Mouse (Mus musculus) hindbrain, embryonic 15.5 days (tissue): ENCODE data around the gene Bcl9. TPM values are rescaled to one million over a fixed set of nuclear protein-coding genes. Genes with fewer than 3 reads are reported as not detected.

Source experiments
- ATAC-seq: fragments of 200-750 bp; cut with Nextera tagmentation; 2 replicates; pipeline ENCODE4 v1.8.0; 2017; ENCODE audit warnings: low read depth, moderate number of reproducible peaks, moderate TSS enrichment; ENCODE audit not compliant: low FRiP score
- H3K27ac ChIP-seq: fragments of 300-500 bp; sonication (generic); replicated peaks from 2 replicates; pipeline ENCODE4 v1.5.1; 2015; ENCODE audit warnings: mild to moderate bottlenecking, inconsistent platforms
- H3K27me3 ChIP-seq: fragments of 300-500 bp; sonication (generic); 2 replicates; pipeline ENCODE4 v1.6.1; 2015; ENCODE audit warnings: control low read depth, inconsistent platforms
- H3K36me3 ChIP-seq: fragments of 300-500 bp; sonication (generic); 2 replicates; pipeline ENCODE4 v1.6.1; 2015; ENCODE audit warnings: control low read depth, inconsistent platforms
- H3K4me1 ChIP-seq: fragments of 300-500 bp; sonication (generic); replicated peaks from 2 replicates; pipeline ENCODE4 v1.6.1; 2015; ENCODE audit warnings: control low read depth, inconsistent platforms
- H3K4me2 ChIP-seq: fragments of 300-500 bp; sonication (generic); 2 replicates; pipeline ENCODE4 v1.6.1; 2015; ENCODE audit warnings: moderate library complexity, mild to moderate bottlenecking, inconsistent platforms
- H3K4me3 ChIP-seq: fragments of 300-500 bp; sonication (generic); 2 replicates; pipeline ENCODE4 v1.5.1; 2015; ENCODE audit warnings: mild to moderate bottlenecking, inconsistent platforms
- H3K9ac ChIP-seq: fragments of 300-500 bp; sonication (generic); 2 replicates; pipeline ENCODE4 v1.6.1; 2015; ENCODE audit warnings: inconsistent platforms
- H3K9me3 ChIP-seq: fragments of 300-500 bp; sonication (generic); 2 replicates; pipeline ENCODE4 v1.6.1; 2016; ENCODE audit warnings: control low read depth, inconsistent platforms
- WGBS: fragments of 180-500 bp; shearing (Covaris S2); methylation state at CpG from one replicate; pipeline ENCODE4 v1.1.7; 2015; 5-methylcytosine and 5-hydroxymethylcytosine counted together
- polyA plus RNA-seq: library from polyadenylated mRNA; unstranded; fragments of >200 nt; fragmentation: Nextera tagmentation; extraction: Ambion mirVana; gene quantifications from 2 replicates; pipeline ENCODE4 v1.2.1, GENCODE M21; 2015

Bcl9 gene
- polyA plus RNA-seq, 1 experiment from 2014 or later, result 82.7 TPM

GRCm38 (mm10) chr3:97252896-97253295 lies 44.8 kb downstream of the Bcl9 start:
- no peak overlapping the region for H3K9ac ChIP-seq
- 80% methylated on average over 6 of the region's 6 CpGs for WGBS
- peaks cover 18% of the 10 kb centered on the region for H3K4me1 ChIP-seq
- no peaks in the 10 kb centered on the region for H3K27me3 ChIP-seq
- no peak for ATAC-seq
- H3K4me2 ChIP-seq, result no peak overlapping the region
- no peak overlapping the region for H3K4me3 ChIP-seq
- H3K36me3 ChIP-seq, result no peaks in the 10 kb centered on the region
- no peak overlapping the region for H3K27ac ChIP-seq
- H3K9me3 ChIP-seq, result no peaks in the 10 kb centered on the region

DNA sequence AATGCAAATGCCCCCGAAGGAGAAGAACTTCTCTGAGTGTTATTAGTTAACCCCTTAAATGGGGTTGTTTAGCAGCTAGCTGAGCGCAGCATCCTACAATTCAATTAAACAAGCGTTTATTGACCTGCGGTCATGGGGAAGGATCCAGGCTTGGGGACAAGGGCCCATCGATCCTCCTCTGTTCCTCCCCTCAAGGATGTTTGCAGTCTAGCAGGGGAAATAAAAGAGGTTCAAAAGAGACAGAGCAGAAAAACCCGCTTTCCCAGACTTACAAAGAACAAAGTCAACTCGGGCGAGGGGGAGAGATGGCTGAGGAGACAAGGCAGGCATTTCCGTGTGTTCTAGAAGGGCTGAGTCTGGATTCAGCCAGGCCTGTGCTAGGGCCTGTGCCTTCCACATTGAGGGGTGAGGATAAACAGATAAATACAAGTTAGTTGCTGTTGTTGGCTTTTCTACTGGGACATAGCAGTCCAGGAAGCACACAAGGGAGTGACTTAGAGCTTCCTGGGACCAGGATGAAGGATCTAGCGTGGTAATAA lies 55.0 kb downstream of the Bcl9 start:
- H3K9ac ChIP-seq, result no peak overlapping the region
- peaks cover 18% of the 10 kb centered on the region for H3K4me1 ChIP-seq
- H3K27me3 ChIP-seq, result no peaks in the 10 kb centered on the region
- no peak overlapping the region for H3K27ac ChIP-seq
- no peaks in the 10 kb centered on the region for H3K36me3 ChIP-seq
- 32% methylated on average over 10 of the region's 10 CpGs for WGBS
- no peaks in the 10 kb centered on the region for H3K9me3 ChIP-seq
- ATAC-seq, result no peak
- H3K4me3 ChIP-seq, result no peak overlapping the region
- no peak overlapping the region for H3K4me2 ChIP-seq

DNA sequence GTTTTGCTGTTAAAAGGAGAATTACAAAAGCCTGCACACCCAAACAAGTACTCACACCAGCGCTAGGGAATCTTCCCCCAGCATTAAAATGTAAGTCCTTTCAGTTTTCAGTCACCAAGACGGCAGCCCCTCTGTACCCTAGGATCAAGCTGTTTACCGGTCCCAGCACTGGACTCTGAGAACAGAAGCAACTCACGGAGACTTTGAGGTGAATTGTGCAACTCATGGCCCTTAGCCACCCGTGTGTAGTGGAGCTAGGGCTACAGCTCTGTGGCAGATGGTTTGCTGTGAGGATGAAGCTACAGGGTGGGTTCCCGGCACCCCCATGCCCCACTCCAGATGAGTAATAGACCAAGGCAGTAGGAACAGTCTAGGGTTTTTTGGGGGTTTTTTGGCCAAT lies 55.9 kb downstream of the Bcl9 start:
- Histone ChIP-seq H3K4me1 (peaks cover 18% of the 10 kb centered on the region), H3K36me3 (no peaks in the 10 kb centered on the region), H3K4me2 (no peak overlapping the region), H3K27ac (no peak overlapping the region), H3K9ac (no peak overlapping the region), H3K27me3 (no peaks in the 10 kb centered on the region), H3K4me3 (no peak overlapping the region), H3K9me3 (no peaks in the 10 kb centered on the region)
- ATAC-seq, result no peak
- 49% methylated on average over 6 of the region's 6 CpGs for WGBS

- H3K4me3 ChIP-seq, result no peak overlapping the region
- no peak for ATAC-seq
- no peaks in the 10 kb centered on the region for H3K9me3 ChIP-seq
- H3K36me3 ChIP-seq, result no peaks in the 10 kb centered on the region
- 92% methylated on average over 6 of the region's 6 CpGs for WGBS
- H3K4me2 ChIP-seq, result no peak overlapping the region
- no peak overlapping the region for H3K27ac ChIP-seq
- H3K27me3 ChIP-seq, result no peaks in the 10 kb centered on the region
- peaks cover 17% of the 10 kb centered on the region for H3K4me1 ChIP-seq
- no peak overlapping the region for H3K9ac ChIP-seq
Measured at GRCm38 (mm10) chr3:97239793-97240192, 57.9 kb downstream of the Bcl9 start.

- 94% methylated on average over 5 of the region's 5 CpGs for WGBS
- H3K4me1 ChIP-seq, result peaks cover 13% of the 10 kb centered on the region
- no peak overlapping the region for H3K9ac ChIP-seq
- no peak overlapping the region for H3K4me2 ChIP-seq
- no peaks in the 10 kb centered on the region for H3K9me3 ChIP-seq
- no peak overlapping the region for H3K4me3 ChIP-seq
- H3K27me3 ChIP-seq, result no peaks in the 10 kb centered on the region
- H3K27ac ChIP-seq, result no peak overlapping the region
- no peaks in the 10 kb centered on the region for H3K36me3 ChIP-seq
- no peak for ATAC-seq
Measured at GRCm38 (mm10) chr3:97239316-97239715, 58.4 kb downstream of the Bcl9 start.

DNA sequence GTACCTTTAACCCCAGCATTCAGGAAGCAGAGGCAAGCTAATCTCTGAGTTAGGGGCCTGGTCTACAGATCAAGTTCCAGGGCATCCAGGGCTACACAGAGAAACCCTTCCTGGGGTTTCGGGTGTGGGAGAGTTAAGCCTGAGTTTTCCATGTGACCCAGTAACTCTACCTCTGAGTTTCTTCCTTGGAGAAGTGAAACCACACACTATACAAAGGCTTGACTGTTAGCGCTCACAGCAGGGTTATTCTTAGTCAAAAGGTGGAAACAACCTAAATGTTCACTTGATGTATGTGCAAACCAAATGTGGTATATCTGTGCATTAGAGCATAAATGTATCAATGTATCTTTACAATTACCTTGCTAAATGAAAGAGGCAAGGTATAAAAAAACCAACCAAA lies 59.2 kb downstream of the Bcl9 start:
- Histone ChIP-seq H3K4me2 (no peak overlapping the region), H3K9ac (no peak overlapping the region), H3K27ac (no peak overlapping the region), H3K4me3 (no peak overlapping the region), H3K36me3 (no peaks in the 10 kb centered on the region), H3K27me3 (no peaks in the 10 kb centered on the region), H3K4me1 (peaks cover 13% of the 10 kb centered on the region), H3K9me3 (no peaks in the 10 kb centered on the region)
- ATAC-seq, result no peak
- 86% methylated on average over 2 of the region's 2 CpGs for WGBS

GRCm38 (mm10) chr3:97237403-97237802 lies 60.3 kb downstream of the Bcl9 start:
- H3K9ac ChIP-seq, result no peak overlapping the region
- no peak overlapping the region for H3K27ac ChIP-seq
- H3K27me3 ChIP-seq, result no peaks in the 10 kb centered on the region
- 95% methylated on average over 2 of the region's 2 CpGs for WGBS
- no peak overlapping the region for H3K4me2 ChIP-seq
- H3K36me3 ChIP-seq, result no peaks in the 10 kb centered on the region
- peaks cover 6% of the 10 kb centered on the region for H3K4me1 ChIP-seq
- H3K9me3 ChIP-seq, result no peaks in the 10 kb centered on the region
- ATAC-seq, result no peak
- H3K4me3 ChIP-seq, result no peak overlapping the region

GRCm38 (mm10) chr3:97234797-97235196 lies 62.9 kb downstream of the Bcl9 start:
- H3K4me3 ChIP-seq, result no peak overlapping the region
- H3K9me3 ChIP-seq, result no peaks in the 10 kb centered on the region
- no peaks in the 10 kb centered on the region for H3K36me3 ChIP-seq
- H3K27ac ChIP-seq, result no peak overlapping the region
- H3K4me1 ChIP-seq, result no peaks in the 10 kb centered on the region
- 83% methylated on average over 14 of the region's 14 CpGs for WGBS
- H3K9ac ChIP-seq, result no peak overlapping the region
- no peak overlapping the region for H3K4me2 ChIP-seq
- ATAC-seq, result no peak
- H3K27me3 ChIP-seq, result no peaks in the 10 kb centered on the region

DNA sequence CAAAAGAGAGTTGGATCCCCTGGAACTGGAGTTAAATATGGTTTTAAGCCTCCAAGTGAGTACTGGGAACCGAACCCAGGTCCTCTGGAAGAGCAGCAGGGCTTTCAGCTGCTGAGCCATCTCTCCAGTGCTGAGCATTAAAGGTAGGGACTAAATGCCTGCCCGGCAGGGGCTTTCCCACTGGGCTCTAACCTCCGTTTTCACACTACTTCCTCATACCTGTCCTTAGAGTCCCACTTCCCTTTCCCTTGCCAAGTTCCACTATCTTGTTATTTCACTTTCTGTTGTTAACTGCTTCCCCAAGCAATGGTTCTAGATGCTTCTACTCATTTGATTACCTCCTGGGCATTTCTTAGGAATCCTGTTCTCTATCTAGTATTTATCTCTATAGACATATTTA lies 65.4 kb downstream of the Bcl9 start:
- no peaks in the 10 kb centered on the region for H3K27me3 ChIP-seq
- H3K4me1 ChIP-seq, result peaks cover 9% of the 10 kb centered on the region
- no peak overlapping the region for H3K4me2 ChIP-seq
- no peak overlapping the region for H3K9ac ChIP-seq
- ATAC-seq, result no peak
- H3K9me3 ChIP-seq, result no peaks in the 10 kb centered on the region
- WGBS, result 83% methylated on average over 3 of the region's 3 CpGs
- no peaks in the 10 kb centered on the region for H3K36me3 ChIP-seq
- H3K4me3 ChIP-seq, result no peak overlapping the region
- H3K27ac ChIP-seq, result no peak overlapping the region

- 92% methylated on average over 9 of the region's 9 CpGs for WGBS
- no peaks in the 10 kb centered on the region for H3K9me3 ChIP-seq
- H3K4me3 ChIP-seq, result no peak overlapping the region
- H3K4me1 ChIP-seq, result peaks cover 9% of the 10 kb centered on the region
- no peak overlapping the region for H3K4me2 ChIP-seq
- no peak for ATAC-seq
- H3K27me3 ChIP-seq, result no peaks in the 10 kb centered on the region
- H3K9ac ChIP-seq, result no peak overlapping the region
- H3K36me3 ChIP-seq, result no peaks in the 10 kb centered on the region
- no peak overlapping the region for H3K27ac ChIP-seq
Measured at GRCm38 (mm10) chr3:97231857-97232256, 65.9 kb downstream of the Bcl9 start.

GRCm38 (mm10) chr3:97230631-97231404 lies 66.9 kb downstream of the Bcl9 start:
- H3K4me3 ChIP-seq, result no peak overlapping the region
- no peak overlapping the region for H3K27ac ChIP-seq
- H3K9ac ChIP-seq, result no peak overlapping the region
- no peaks in the 10 kb centered on the region for H3K36me3 ChIP-seq
- peaks cover 17% of the 10 kb centered on the region for H3K4me1 ChIP-seq
- ATAC-seq, result no peak
- no peaks in the 10 kb centered on the region for H3K9me3 ChIP-seq
- H3K27me3 ChIP-seq, result no peaks in the 10 kb centered on the region
- 94% methylated on average over 5 of the region's 5 CpGs for WGBS
- H3K4me2 ChIP-seq, result no peak overlapping the region

DNA sequence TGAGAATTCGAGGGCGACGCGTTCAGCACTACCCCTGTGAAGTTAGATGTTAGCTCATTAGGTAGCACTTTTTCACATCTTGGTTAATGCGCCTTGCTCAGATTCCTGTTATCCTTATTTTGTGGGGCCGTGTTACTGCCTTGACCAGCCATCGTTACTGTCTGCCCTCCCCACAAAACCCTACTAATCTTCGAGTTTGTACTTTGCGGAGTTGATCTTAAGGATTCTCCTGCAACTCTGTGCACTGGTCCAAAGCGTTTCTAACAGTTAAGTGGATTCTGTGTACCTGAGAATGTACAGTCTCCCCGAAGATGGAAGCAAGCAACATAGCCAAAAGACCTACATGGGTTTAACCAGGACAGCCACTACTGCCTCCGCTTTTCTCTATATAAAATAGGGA lies 69.3 kb downstream of the Bcl9 start:
- no peak for ATAC-seq
- Histone ChIP-seq H3K27me3 (no peaks in the 10 kb centered on the region), H3K4me1 (peaks cover 29% of the 10 kb centered on the region), H3K36me3 (no peaks in the 10 kb centered on the region), H3K9me3 (no peaks in the 10 kb centered on the region), H3K4me3 (peak overlapping the region; percentile 82), H3K9ac (peak overlapping the region; percentile 54; the same call in 1 of the 2 replicates), H3K4me2 (peak overlapping the region; percentile 75), H3K27ac (peak overlapping the region; percentile 91; the same call in 1 of the 2 replicates)
- 21% methylated on average over 12 of the region's 12 CpGs for WGBS
